Mouse (Mus musculus) erythroid progenitor cell, adult 5-6 weeks (primary cell): ENCODE measurements around the gene Mc1r. TPM values are rescaled to one million over a fixed set of nuclear protein-coding genes. Genes with fewer than 3 reads are reported as not detected.
"Not testable (repeated sequence)": the region's sequence is repeated elsewhere in the genome, so short reads cannot be mapped to it uniquely, and the experiment has no call there.

Experiments
- ATAC-seq: replicated peaks from 2 replicates; pipeline ENCODE4 v1.8.0; 2016; ENCODE audit warnings: moderate number of reproducible peaks, mild to moderate bottlenecking, moderate TSS enrichment, inconsistent platforms; ENCODE audit not compliant: poor library complexity, low FRiP score, severe bottlenecking
- total RNA-seq, 2 experiments: library from RNA; stranded (forward) in 1 of 2; stranded (reverse) in 1 of 2; fragments of 150-400 nt in 1 of 2; fragments of 186-747, 209-891 nt in 1 of 2; gene quantifications; 2 replicates each; pipeline versions ENCODE4 v1.2.3 to v1.2.4; 2015 to 2017; ENCODE audit warnings: low replicate concordance in 2 of 2

Gene Mc1r
- total RNA-seq, 2 experiments from 2014 or later, result not detected

- no peak for ATAC-seq
Observed at GRCm38 (mm10) chr8:123410788-123411187, 3.9 kb downstream of the Mc1r start.

- ATAC-seq, result peak; percentile 64
Observed at GRCm38 (mm10) chr8:123411246-123411645, 4.3 kb downstream of the Mc1r start, which contains the start of gene Tubb3. Gene Tubb3 (plus strand): TSS chr8:123411424.

- ATAC-seq, result no peak
Observed at GRCm38 (mm10) chr8:123411781-123412327, 4.9 kb downstream of the Mc1r start.

- no peak for ATAC-seq
Observed at GRCm38 (mm10) chr8:123412560-123413170, 5.8 kb downstream of the Mc1r start.

GRCm38 (mm10) chr8:123414255-123414654, 7.3 kb downstream of the Mc1r start:
- no peak for ATAC-seq

- ATAC-seq, result not testable (repeated sequence)
Observed at GRCm38 (mm10) chr8:123414997-123415696, 8.2 kb downstream of the Mc1r start.

- ATAC-seq, result no peak
Observed at GRCm38 (mm10) chr8:123415967-123416943, 9.3 kb downstream of the Mc1r start.

GRCm38 (mm10) chr8:123416944-123417555, 10.1 kb downstream of the Mc1r start:
- ATAC-seq, result 0 out of 2 replicates have a peak, but pooled peaks have one; percentile 22

GRCm38 (mm10) chr8:123419711-123420110, 12.8 kb downstream of the Mc1r start:
- no peak for ATAC-seq

- ATAC-seq, result no peak
Observed at GRCm38 (mm10) chr8:123420525-123421281, 13.8 kb downstream of the Mc1r start.

GRCm38 (mm10) chr8:123421325-123421724, 14.4 kb downstream of the Mc1r start:
- no peak for ATAC-seq

GRCm38 (mm10) chr8:123422056-123422780, 15.3 kb downstream of the Mc1r start:
- ATAC-seq, result peak; percentile 72

- ATAC-seq, result peak; percentile 39; the same call in 1 of the 2 replicates
Observed at GRCm38 (mm10) chr8:123422781-123423159, 15.9 kb downstream of the Mc1r start.

GRCm38 (mm10) chr8:123423441-123423840, 16.5 kb downstream of the Mc1r start, which contains the start of gene Def8:
Gene Def8 (plus strand): TSS chr8:123423527.
- no peak for ATAC-seq

GRCm38 (mm10) chr8:123426511-123427509, 19.9 kb downstream of the Mc1r start:
- ATAC-seq, result no peak

GRCm38 (mm10) chr8:123427639-123428275, 20.9 kb downstream of the Mc1r start:
- ATAC-seq, result no peak
